Mouse (Mus musculus) MEL (cell line): Measurements from ENCODE around the gene Stk32b. TPM values are rescaled to one million over a fixed set of nuclear protein-coding genes. Genes with fewer than 3 reads are reported as not detected.

ENCODE experiments used
- DNase-seq: peaks from one replicate; pipeline ENCODE4 v3.0.0; 2011; ENCODE audit warnings: low read depth, low spot score
- H3K27ac ChIP-seq: 2 replicates; pipeline ENCODE4 v1.5.1; 2012; ENCODE audit warnings: low read depth, mild to moderate bottlenecking, control low read depth, low read length, moderate library complexity; ENCODE audit not compliant: control insufficient read depth
- H3K27me3 ChIP-seq, 2 experiments: fragments of 150-350 bp in 1 of 2; sonication (generic) in 1 of 2; 2 replicates each; pipeline ENCODE4 v1.6.1; 2012; ENCODE audit warnings: low read length in 2 of 2, mild to moderate bottlenecking in 2 of 2, improper control_type of control experiment in 1 of 2, moderate library complexity in 1 of 2; ENCODE audit not compliant: insufficient read depth in 2 of 2, control insufficient read depth in 1 of 2
- H3K36me3 ChIP-seq, 2 experiments: 2 replicates each; pipeline ENCODE4 v1.6.1; 2012 to 2014; ENCODE audit warnings: low read length in 2 of 2, improper control_type of control experiment in 1 of 2, inconsistent platforms in 1 of 2, mild to moderate bottlenecking in 1 of 2; ENCODE audit not compliant: insufficient read depth in 2 of 2, control insufficient read depth in 1 of 2
- H3K4me1 ChIP-seq, 2 experiments: fragments of 150-350 bp in 1 of 2; sonication (generic) in 1 of 2; 2 replicates each; pipeline ENCODE4 v1.6.1; 2012; ENCODE audit warnings: low read length in 2 of 2, improper control_type of control experiment in 1 of 2, mild to moderate bottlenecking in 1 of 2; ENCODE audit not compliant: insufficient read depth in 2 of 2, control insufficient read depth in 1 of 2
- H3K4me3 ChIP-seq, 2 experiments: fragments of 150-350 bp in 1 of 2; sonication (generic) in 1 of 2; 2 replicates each; pipeline ENCODE4 v1.5.1; 2012; ENCODE audit warnings: low read depth in 2 of 2, low read length in 2 of 2, mild to moderate bottlenecking in 2 of 2, moderate library complexity in 2 of 2, control low read depth in 1 of 2, improper control_type of control experiment in 1 of 2; ENCODE audit not compliant: control insufficient read depth in 1 of 2, insufficient read depth in 1 of 2
- H3K79me2 ChIP-seq: 2 replicates; pipeline ENCODE4 v1.6.1; 2012; ENCODE audit warnings: mild to moderate bottlenecking, low read length, moderate library complexity; ENCODE audit not compliant: control insufficient read depth, poor library complexity, insufficient read depth
- H3K9ac ChIP-seq: 2 replicates; pipeline ENCODE4 v1.6.1; 2012; ENCODE audit warnings: low read depth, mild to moderate bottlenecking, control low read depth, low read length, moderate library complexity; ENCODE audit not compliant: control insufficient read depth, poor library complexity, severe bottlenecking
- H3K9me3 ChIP-seq: fragments of 150-350 bp; sonication (generic); replicated peaks from 2 replicates; pipeline ENCODE4 v1.6.1; 2012; ENCODE audit warnings: mild to moderate bottlenecking, low read length, improper control_type of control experiment, moderate library complexity; ENCODE audit not compliant: insufficient read depth
- BHLHE40 ChIP-seq: IDR thresholded peaks from 2 replicates; pipeline ENCODE4 v1.6.1; 2012; ENCODE audit warnings: low read depth, mild to moderate bottlenecking, inconsistent platforms, low read length, improper control_type of control experiment, borderline replicate concordance
- CHD2 ChIP-seq: IDR thresholded peaks from 2 replicates; pipeline ENCODE4 v1.6.1; 2011; ENCODE audit warnings: low read length, improper control_type of control experiment
- CTCF ChIP-seq, 3 experiments: IDR thresholded peaks in 2 of 3; conservative IDR thresholded peaks in 1 of 3; 2 replicates each; pipeline ENCODE4 v1.5.1; 2011 to 2012; ENCODE audit warnings: low read length in 3 of 3, low read depth in 2 of 3, mild to moderate bottlenecking in 2 of 3, improper control_type of control experiment in 1 of 3, inconsistent platforms in 1 of 3, mixed read lengths in 1 of 3, moderate library complexity in 1 of 3; ENCODE audit not compliant: control insufficient read depth in 1 of 3, insufficient read depth in 1 of 3, poor library complexity in 1 of 3, severe bottlenecking in 1 of 3
- E2F4 ChIP-seq: IDR thresholded peaks from 2 replicates; pipeline ENCODE4 v1.6.1; 2011; ENCODE audit warnings: low read depth, low read length, improper control_type of control experiment, borderline replicate concordance
- HCFC1 ChIP-seq: IDR thresholded peaks from 2 replicates; pipeline ENCODE4 v1.6.1; 2012; ENCODE audit warnings: low read depth, mild to moderate bottlenecking, inconsistent platforms, low read length, improper control_type of control experiment, moderate library complexity
- JUND ChIP-seq: IDR thresholded peaks from 2 replicates; pipeline ENCODE4 v1.6.1; 2011; ENCODE audit warnings: low read depth, mild to moderate bottlenecking, improper control_type of control experiment, low read length
- KAT2A ChIP-seq: conservative IDR thresholded peaks from 2 replicates; pipeline ENCODE4 v1.6.1; 2012; ENCODE audit warnings: low read depth, low read length, improper control_type of control experiment, inconsistent platforms
- MAX ChIP-seq: IDR thresholded peaks from 2 replicates; pipeline ENCODE4 v1.6.1; 2011; ENCODE audit warnings: low read length, improper control_type of control experiment
- MEF2A ChIP-seq: IDR thresholded peaks from 2 replicates; pipeline ENCODE4 v1.6.1; 2014; ENCODE audit warnings: low read depth, mild to moderate bottlenecking, inconsistent platforms, low read length, improper control_type of control experiment; ENCODE audit not compliant: poor library complexity, insufficient replicate concordance, severe bottlenecking; ENCODE audit errors: extremely low read depth
- NELFE ChIP-seq: IDR thresholded peaks from 2 replicates; pipeline ENCODE4 v1.6.1; 2011; ENCODE audit warnings: low read depth, low read length, improper control_type of control experiment
- POLR2AphosphoS5 ChIP-seq: IDR thresholded peaks from 2 replicates; pipeline ENCODE4 v1.6.1; 2012; ENCODE audit warnings: low read depth, borderline replicate concordance, mild to moderate bottlenecking, inconsistent platforms, low read length, moderate library complexity, mixed read lengths
- RCOR1 ChIP-seq: IDR thresholded peaks from 2 replicates; pipeline ENCODE4 v1.6.1; 2012; ENCODE audit warnings: low read depth, mild to moderate bottlenecking, inconsistent platforms, low read length, improper control_type of control experiment
- SMC3 ChIP-seq: IDR thresholded peaks from 2 replicates; pipeline ENCODE4 v1.6.1; 2011; ENCODE audit warnings: low read depth, low read length, improper control_type of control experiment
- TAL1 ChIP-seq: IDR thresholded peaks from 2 replicates; pipeline ENCODE4 v1.6.1; 2012; ENCODE audit warnings: mild to moderate bottlenecking, inconsistent platforms, low read length, moderate library complexity, mixed read lengths
- TBP ChIP-seq: IDR thresholded peaks from 2 replicates; pipeline ENCODE4 v1.8.0; 2011; ENCODE audit warnings: low read depth, low read length, improper control_type of control experiment
- TCF12 ChIP-seq: IDR thresholded peaks from 2 replicates; pipeline ENCODE4 v1.6.1; 2014; ENCODE audit warnings: low read depth, mild to moderate bottlenecking, inconsistent platforms, low read length, improper control_type of control experiment, moderate library complexity
- UBTF ChIP-seq: IDR thresholded peaks from 2 replicates; pipeline ENCODE4 v1.6.1; 2012; ENCODE audit warnings: low read depth, mild to moderate bottlenecking, inconsistent platforms, low read length, improper control_type of control experiment, moderate library complexity, borderline replicate concordance; ENCODE audit not compliant: insufficient read depth
- USF1 ChIP-seq: IDR thresholded peaks from 2 replicates; pipeline ENCODE4 v1.6.1; 2014; ENCODE audit warnings: low read depth, mild to moderate bottlenecking, inconsistent platforms, low read length, improper control_type of control experiment, moderate library complexity
- USF2 ChIP-seq, 2 experiments: IDR thresholded peaks; 2 replicates each; pipeline ENCODE4 v1.6.1; 2011 to 2012; ENCODE audit warnings: improper control_type of control experiment in 2 of 2, low read length in 2 of 2, borderline replicate concordance in 1 of 2, inconsistent platforms in 1 of 2, low read depth in 1 of 2, mild to moderate bottlenecking in 1 of 2; ENCODE audit not compliant: insufficient read depth in 1 of 2
- ZKSCAN1 ChIP-seq: IDR thresholded peaks from 2 replicates; pipeline ENCODE4 v1.6.1; 2012; ENCODE audit warnings: low read depth, mild to moderate bottlenecking, inconsistent platforms, low read length, improper control_type of control experiment, moderate library complexity
- ZNF384 ChIP-seq: IDR thresholded peaks from 2 replicates; pipeline ENCODE4 v1.6.1; 2012; ENCODE audit warnings: low read depth, mild to moderate bottlenecking, inconsistent platforms, low read length, improper control_type of control experiment
- polyA plus RNA-seq, 2 experiments: library from polyadenylated mRNA; stranded (reverse) in 1 of 2; unstranded in 1 of 2; fragments of >175 nt in 1 of 2; fragments of >200 nt in 1 of 2; gene quantifications; 2 replicates each; pipeline versions ENCODE4 v1.2.1 to v1.2.4; 2012; ENCODE audit warnings: low replicate concordance in 2 of 2, low read depth in 1 of 2; ENCODE audit not compliant: insufficient read length in 2 of 2, insufficient read depth in 1 of 2, missing spikeins in 1 of 2
- total RNA-seq: library from RNA; depleted of rRNA; stranded (reverse); fragments of 300-350 nt; gene quantifications from 2 replicates; pipeline ENCODE4 v1.2.3, GENCODE M21; 2012

Stk32b gene
- total and polyA plus RNA-seq, 3 experiments = not detected

GRCm38 (mm10) chr5:37659177-37659576 is 57.8 kb downstream of the Stk32b start:
- no peaks in the 10 kb centered on the region for H3K27me3 ChIP-seq
- no peak overlapping the region for H3K27ac ChIP-seq
- DNase-seq = no peak
- no peaks in the 10 kb centered on the region for H3K79me2 ChIP-seq
- no peaks in the 10 kb centered on the region for H3K4me1 ChIP-seq
- no peak overlapping the region for H3K9ac ChIP-seq
- H3K4me3 ChIP-seq = no peak overlapping the region
- no peaks in the 10 kb centered on the region for H3K36me3 ChIP-seq
- no peaks in the 10 kb centered on the region for H3K9me3 ChIP-seq
- TF ChIP-seq NELFE = no peak
- TF ChIP-seq ZNF384 = no peak
- TF ChIP-seq E2F4 = no peak
- TF ChIP-seq BHLHE40 = no peak
- TF ChIP-seq RCOR1 = no peak
- no peak for TF ChIP-seq KAT2A
- TF ChIP-seq ZKSCAN1 = no peak
- no peak for TF ChIP-seq UBTF
- no peak for TF ChIP-seq MEF2A
- TF ChIP-seq MAX = no peak
- TF ChIP-seq USF2 (IDR thresholded peaks at IDR 0.05; ENCODE audit: borderline replicate concordance in 1 of 2, insufficient read depth in 1 of 2, low read depth in 1 of 2, low read length in 2 of 2) = no peak
- no peak for TF ChIP-seq SMC3
- no peak for TF ChIP-seq TCF12
- no peak for TF ChIP-seq TAL1

- TF ChIP-seq UBTF (no peak), JUND (no peak), USF1 (no peak), CTCF (IDR thresholded peaks at IDR 0.05 in 2 of 3, conservative IDR thresholded peaks at IDR 0.05 in 1 of 3; ENCODE audit: control insufficient read depth in 1 of 3, insufficient read depth in 1 of 3, low read depth in 2 of 3, low read length in 3 of 3, poor library complexity in 1 of 3, severe bottlenecking in 1 of 3) (no peak), HCFC1 (no peak), NELFE (no peak), CHD2 (no peak), POLR2AphosphoS5 (no peak), TBP (no peak), BHLHE40 (no peak)
These were observed 59.2 kb downstream of the Stk32b start for GRCm38 (mm10) chr5:37657741-37658140.

More at GRCm38 (mm10) chr5:37657741-37658140, 59.2 kb downstream of the Stk32b start:
- no peak overlapping the region for H3K4me3 ChIP-seq
- H3K79me2 ChIP-seq = no peaks in the 10 kb centered on the region
- no peaks in the 10 kb centered on the region for H3K9me3 ChIP-seq
- H3K36me3 ChIP-seq = no peaks in the 10 kb centered on the region
- no peak overlapping the region for H3K27ac ChIP-seq
- no peak for DNase-seq
- no peaks in the 10 kb centered on the region for H3K4me1 ChIP-seq
- no peak overlapping the region for H3K9ac ChIP-seq
- H3K27me3 ChIP-seq = no peaks in the 10 kb centered on the region
